Mouse (Mus musculus) MEL (cell line): ENCODE results near the gene Clmp. TPM values are rescaled to one million over a fixed set of nuclear protein-coding genes. Genes with fewer than 3 reads are reported as not detected.

Experiments
- DNase-seq: peaks from one replicate; pipeline ENCODE4 v3.0.0; 2011; ENCODE audit warnings: low read depth, low spot score
- H3K27ac ChIP-seq: 2 replicates; pipeline ENCODE4 v1.5.1; 2012; ENCODE audit warnings: low read depth, mild to moderate bottlenecking, control low read depth, low read length, moderate library complexity; ENCODE audit not compliant: control insufficient read depth
- H3K27me3 ChIP-seq, 2 experiments: fragments of 150-350 bp in 1 of 2; sonication (generic) in 1 of 2; 2 replicates each; pipeline ENCODE4 v1.6.1; 2012; ENCODE audit warnings: low read length in 2 of 2, mild to moderate bottlenecking in 2 of 2, improper control_type of control experiment in 1 of 2, moderate library complexity in 1 of 2; ENCODE audit not compliant: insufficient read depth in 2 of 2, control insufficient read depth in 1 of 2
- H3K36me3 ChIP-seq, 2 experiments: 2 replicates each; pipeline ENCODE4 v1.6.1; 2012 to 2014; ENCODE audit warnings: low read length in 2 of 2, improper control_type of control experiment in 1 of 2, inconsistent platforms in 1 of 2, mild to moderate bottlenecking in 1 of 2; ENCODE audit not compliant: insufficient read depth in 2 of 2, control insufficient read depth in 1 of 2
- H3K4me1 ChIP-seq, 2 experiments: fragments of 150-350 bp in 1 of 2; sonication (generic) in 1 of 2; 2 replicates each; pipeline ENCODE4 v1.6.1; 2012; ENCODE audit warnings: low read length in 2 of 2, improper control_type of control experiment in 1 of 2, mild to moderate bottlenecking in 1 of 2; ENCODE audit not compliant: insufficient read depth in 2 of 2, control insufficient read depth in 1 of 2
- H3K4me3 ChIP-seq, 2 experiments: fragments of 150-350 bp in 1 of 2; sonication (generic) in 1 of 2; 2 replicates each; pipeline ENCODE4 v1.5.1; 2012; ENCODE audit warnings: low read depth in 2 of 2, low read length in 2 of 2, mild to moderate bottlenecking in 2 of 2, moderate library complexity in 2 of 2, control low read depth in 1 of 2, improper control_type of control experiment in 1 of 2; ENCODE audit not compliant: control insufficient read depth in 1 of 2, insufficient read depth in 1 of 2
- H3K79me2 ChIP-seq: 2 replicates; pipeline ENCODE4 v1.6.1; 2012; ENCODE audit warnings: mild to moderate bottlenecking, low read length, moderate library complexity; ENCODE audit not compliant: control insufficient read depth, poor library complexity, insufficient read depth
- H3K9ac ChIP-seq: 2 replicates; pipeline ENCODE4 v1.6.1; 2012; ENCODE audit warnings: low read depth, mild to moderate bottlenecking, control low read depth, low read length, moderate library complexity; ENCODE audit not compliant: control insufficient read depth, poor library complexity, severe bottlenecking
- H3K9me3 ChIP-seq: fragments of 150-350 bp; sonication (generic); replicated peaks from 2 replicates; pipeline ENCODE4 v1.6.1; 2012; ENCODE audit warnings: mild to moderate bottlenecking, low read length, improper control_type of control experiment, moderate library complexity; ENCODE audit not compliant: insufficient read depth
- BHLHE40 ChIP-seq: IDR thresholded peaks from 2 replicates; pipeline ENCODE4 v1.6.1; 2012; ENCODE audit warnings: low read depth, mild to moderate bottlenecking, inconsistent platforms, low read length, improper control_type of control experiment, borderline replicate concordance
- CHD1 ChIP-seq: IDR thresholded peaks from 2 replicates; pipeline ENCODE4 v1.6.1; 2012; ENCODE audit warnings: low read depth, mild to moderate bottlenecking, inconsistent platforms, low read length, improper control_type of control experiment
- E2F4 ChIP-seq: IDR thresholded peaks from 2 replicates; pipeline ENCODE4 v1.6.1; 2011; ENCODE audit warnings: low read depth, low read length, improper control_type of control experiment, borderline replicate concordance
- KAT2A ChIP-seq: conservative IDR thresholded peaks from 2 replicates; pipeline ENCODE4 v1.6.1; 2012; ENCODE audit warnings: low read depth, low read length, improper control_type of control experiment, inconsistent platforms
- MAX ChIP-seq: IDR thresholded peaks from 2 replicates; pipeline ENCODE4 v1.6.1; 2011; ENCODE audit warnings: low read length, improper control_type of control experiment
- MAZ ChIP-seq: IDR thresholded peaks from 2 replicates; pipeline ENCODE4 v1.6.1; 2012; ENCODE audit warnings: low read depth, mild to moderate bottlenecking, inconsistent platforms, low read length, improper control_type of control experiment
- MEF2A ChIP-seq: IDR thresholded peaks from 2 replicates; pipeline ENCODE4 v1.6.1; 2014; ENCODE audit warnings: low read depth, mild to moderate bottlenecking, inconsistent platforms, low read length, improper control_type of control experiment; ENCODE audit not compliant: poor library complexity, insufficient replicate concordance, severe bottlenecking; ENCODE audit errors: extremely low read depth
- NRF1 ChIP-seq: IDR thresholded peaks from 2 replicates; pipeline ENCODE4 v1.6.1; 2014; ENCODE audit warnings: low read depth, mild to moderate bottlenecking, inconsistent platforms, low read length, improper control_type of control experiment, moderate library complexity; ENCODE audit not compliant: poor library complexity, insufficient read depth, severe bottlenecking
- POLR2A ChIP-seq, 2 experiments: IDR thresholded peaks; 2 replicates each; pipeline ENCODE4 v1.6.1; 2011 to 2012; ENCODE audit warnings: low read length in 2 of 2, mild to moderate bottlenecking in 2 of 2, control low read depth in 1 of 2, improper control_type of control experiment in 1 of 2, low read depth in 1 of 2, moderate library complexity in 1 of 2; ENCODE audit not compliant: control insufficient read depth in 1 of 2, insufficient read depth in 1 of 2, poor library complexity in 1 of 2
- POLR2AphosphoS2 ChIP-seq: IDR thresholded peaks from 2 replicates; pipeline ENCODE4 v1.6.1; 2011; ENCODE audit warnings: low read length, improper control_type of control experiment
- RAD21 ChIP-seq: IDR thresholded peaks from 2 replicates; pipeline ENCODE4 v1.6.1; 2011; ENCODE audit warnings: mild to moderate bottlenecking, low read depth, low read length, improper control_type of control experiment
- SIN3A ChIP-seq: IDR thresholded peaks from 2 replicates; pipeline ENCODE4 v1.6.1; 2012; ENCODE audit warnings: low read length, improper control_type of control experiment, inconsistent platforms
- TCF12 ChIP-seq: IDR thresholded peaks from 2 replicates; pipeline ENCODE4 v1.6.1; 2014; ENCODE audit warnings: low read depth, mild to moderate bottlenecking, inconsistent platforms, low read length, improper control_type of control experiment, moderate library complexity
- UBTF ChIP-seq: IDR thresholded peaks from 2 replicates; pipeline ENCODE4 v1.6.1; 2012; ENCODE audit warnings: low read depth, mild to moderate bottlenecking, inconsistent platforms, low read length, improper control_type of control experiment, moderate library complexity, borderline replicate concordance; ENCODE audit not compliant: insufficient read depth
- USF1 ChIP-seq: IDR thresholded peaks from 2 replicates; pipeline ENCODE4 v1.6.1; 2014; ENCODE audit warnings: low read depth, mild to moderate bottlenecking, inconsistent platforms, low read length, improper control_type of control experiment, moderate library complexity
- ZMIZ1 ChIP-seq: IDR thresholded peaks from 2 replicates; pipeline ENCODE4 v1.6.1; 2012; ENCODE audit warnings: low read depth, mild to moderate bottlenecking, inconsistent platforms, low read length, improper control_type of control experiment, moderate library complexity
- ZNF384 ChIP-seq: IDR thresholded peaks from 2 replicates; pipeline ENCODE4 v1.6.1; 2012; ENCODE audit warnings: low read depth, mild to moderate bottlenecking, inconsistent platforms, low read length, improper control_type of control experiment
- polyA plus RNA-seq, 2 experiments: library from polyadenylated mRNA; stranded (reverse) in 1 of 2; unstranded in 1 of 2; fragments of >175 nt in 1 of 2; fragments of >200 nt in 1 of 2; gene quantifications; 2 replicates each; pipeline versions ENCODE4 v1.2.1 to v1.2.4; 2012; ENCODE audit warnings: low replicate concordance in 2 of 2, low read depth in 1 of 2; ENCODE audit not compliant: insufficient read length in 2 of 2, insufficient read depth in 1 of 2, missing spikeins in 1 of 2
- total RNA-seq: library from RNA; depleted of rRNA; stranded (reverse); fragments of 300-350 nt; gene quantifications from 2 replicates; pipeline ENCODE4 v1.2.3, GENCODE M21; 2012

Gene Clmp
- total and polyA plus RNA-seq, 3 experiments = not detected

DNA sequence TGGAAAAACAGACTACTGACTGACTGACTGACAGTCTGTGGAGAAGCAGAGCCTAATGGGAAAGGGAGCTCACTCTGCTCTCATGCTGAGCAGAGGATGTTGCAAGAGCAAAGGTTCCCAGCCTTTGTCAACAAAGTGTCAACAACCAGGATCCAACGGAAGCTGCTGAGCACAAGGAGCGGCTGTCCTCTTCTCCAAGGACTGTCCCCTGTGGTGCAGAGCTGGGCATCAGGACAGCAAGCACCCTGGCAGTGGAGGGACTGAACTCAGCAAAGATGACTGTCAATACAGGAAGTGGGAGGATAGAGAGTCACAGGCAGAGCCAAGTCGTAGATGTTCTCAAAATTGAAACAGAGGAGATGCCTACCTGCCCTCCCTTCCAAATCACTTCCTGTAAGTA is 58.5 kb downstream of the Clmp start:
- Histone ChIP-seq H3K9ac (no peak overlapping the region), H3K36me3 (no peaks in the 10 kb centered on the region), H3K9me3 (no peaks in the 10 kb centered on the region), H3K27ac (no peak overlapping the region), H3K4me1 (no peaks in the 10 kb centered on the region), H3K79me2 (no peaks in the 10 kb centered on the region), H3K27me3 (peaks cover 0 to 2% of the 10 kb centered on the region in 2 experiments; a peak in 2 of 4 replicates), H3K4me3 (no peak overlapping the region)
- no peak for TF ChIP-seq E2F4
- no peak for DNase-seq

DNA sequence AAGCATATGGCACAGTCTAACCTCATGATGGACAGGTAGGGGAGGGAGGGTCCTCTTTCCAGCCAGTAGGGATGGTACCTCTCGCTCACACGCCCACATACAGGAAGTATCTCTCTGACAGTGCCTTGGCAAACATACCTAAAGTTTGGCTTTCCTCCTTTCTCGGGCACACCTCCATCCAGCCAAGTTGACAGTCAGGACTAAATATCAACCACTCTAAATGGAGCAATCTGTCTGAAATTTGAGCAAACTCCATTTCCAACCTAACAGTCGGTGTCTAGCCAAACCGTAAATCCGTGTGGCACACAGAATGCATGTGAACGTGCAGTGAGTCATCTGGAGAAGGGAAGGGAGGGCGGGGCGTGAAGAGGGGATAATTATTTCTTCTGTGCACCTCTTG is 61.0 kb downstream of the Clmp start:
- TF ChIP-seq SIN3A (no peak), E2F4 (no peak), MEF2A (no peak), TCF12 (no peak), BHLHE40 (no peak), USF1 (no peak), NRF1 (no peak), POLR2AphosphoS2 (no peak), UBTF (no peak), CHD1 (no peak), ZMIZ1 (no peak), RAD21 (no peak), MAZ (no peak), KAT2A (no peak), POLR2A (IDR thresholded peaks at IDR 0.05; ENCODE audit: control insufficient read depth in 1 of 2, insufficient read depth in 1 of 2, low read depth in 1 of 2, low read length in 2 of 2, poor library complexity in 1 of 2) (no peak), ZNF384 (no peak), MAX (no peak)
- peaks cover 0 to 2% of the 10 kb centered on the region in 2 experiments; a peak in 2 of 4 replicates for H3K27me3 ChIP-seq

More for the DNA sequence above, 61.0 kb downstream of the Clmp start:
- H3K4me1 ChIP-seq = no peaks in the 10 kb centered on the region
- no peaks in the 10 kb centered on the region for H3K79me2 ChIP-seq
- H3K27ac ChIP-seq = no peak overlapping the region
- H3K9me3 ChIP-seq = no peaks in the 10 kb centered on the region
- no peak for DNase-seq
- H3K4me3 ChIP-seq = no peak overlapping the region
- H3K36me3 ChIP-seq = no peaks in the 10 kb centered on the region
- H3K9ac ChIP-seq = no peak overlapping the region
